Mouse (Mus musculus): ENCODE measurements at regions not wholly inside any gene's neighbourhood (a gene's known extent, or its start where the extent isn't known, plus 50 kb on each side); places are given as distances from the start of the nearest gene placed in this dataset.

GRCm38 (mm10) chr8:103317149-103317725 lies 531.8 kb upstream of the Cdh11 start:
- Histone ChIP-seq H3K36me3 (replicated peaks; ENCODE audit: control insufficient read depth, insufficient read depth) (no peaks in the 10 kb centered on the region), H3K4me2 (replicated peaks) (no peak overlapping the region), H3K27ac (no peak overlapping the region), H3K4me3 (replicated peaks; ENCODE audit: low read length) (no peak overlapping the region), H3K9me3 (ENCODE audit: control insufficient read depth, low read length) (no peaks in the 10 kb centered on the region), H3K27me3 (ENCODE audit: control insufficient read depth, insufficient read depth, low read length) (0 out of 2 replicates have a peak, but pooled peaks cover 9% of the 10 kb centered on the region), H3K9ac (no peak overlapping the region), H3K4me1 (replicated peaks; ENCODE audit: control insufficient read depth, insufficient read depth, low read length) (no peaks in the 10 kb centered on the region)
- 91% methylated on average over 2 of the region's 2 CpGs for whole genome bisulfite sequencing
- ATAC-seq (ENCODE audit: low FRiP score), result no peak
- no peak for DNase-seq (ENCODE audit: low spot score)

DNA sequence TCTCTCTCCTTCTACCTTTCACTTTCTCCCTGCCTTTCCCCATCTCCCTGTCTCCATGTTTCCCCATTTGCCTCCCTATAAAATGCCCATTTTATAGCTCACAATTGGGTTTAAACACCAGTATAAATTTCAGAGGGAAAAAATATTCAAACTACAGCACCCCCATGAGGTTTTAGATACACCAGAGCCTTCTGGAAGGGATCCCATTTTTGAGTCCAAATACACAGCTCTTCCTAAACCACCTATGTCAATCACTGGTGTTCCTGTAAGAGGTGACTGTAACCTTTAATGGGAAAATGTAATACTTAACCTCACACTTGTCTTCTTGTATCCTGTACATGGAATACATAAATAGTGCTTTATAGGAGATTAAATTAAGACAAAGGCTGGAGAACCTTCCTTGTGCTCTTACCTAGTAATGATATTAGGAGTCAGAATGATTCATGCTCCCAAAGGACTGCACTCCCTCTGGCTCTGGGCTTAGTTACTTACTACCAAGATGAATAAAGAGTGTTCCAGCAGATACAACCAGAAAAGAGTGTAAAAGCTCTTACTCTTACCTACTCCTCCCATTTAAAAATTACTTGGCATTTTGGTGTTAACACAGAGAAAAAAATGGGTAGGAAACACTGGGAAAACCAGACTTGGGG lies 538.7 kb upstream of the Cdh11 start:
- Histone ChIP-seq H3K27me3 (ENCODE audit: control insufficient read depth, insufficient read depth, low read length) (no peaks in the 10 kb centered on the region), H3K36me3 (replicated peaks; ENCODE audit: control insufficient read depth, insufficient read depth) (no peaks in the 10 kb centered on the region), H3K27ac (no peak overlapping the region), H3K9ac (no peak overlapping the region), H3K4me1 (replicated peaks; ENCODE audit: control insufficient read depth, insufficient read depth, low read length) (no peaks in the 10 kb centered on the region), H3K4me3 (replicated peaks; ENCODE audit: low read length) (no peak overlapping the region), H3K4me2 (replicated peaks) (no peak overlapping the region), H3K9me3 (ENCODE audit: control insufficient read depth, low read length) (no peaks in the 10 kb centered on the region)
- DNase-seq (ENCODE audit: low spot score) (no peak), ATAC-seq (ENCODE audit: low FRiP score) (no peak)

DNA sequence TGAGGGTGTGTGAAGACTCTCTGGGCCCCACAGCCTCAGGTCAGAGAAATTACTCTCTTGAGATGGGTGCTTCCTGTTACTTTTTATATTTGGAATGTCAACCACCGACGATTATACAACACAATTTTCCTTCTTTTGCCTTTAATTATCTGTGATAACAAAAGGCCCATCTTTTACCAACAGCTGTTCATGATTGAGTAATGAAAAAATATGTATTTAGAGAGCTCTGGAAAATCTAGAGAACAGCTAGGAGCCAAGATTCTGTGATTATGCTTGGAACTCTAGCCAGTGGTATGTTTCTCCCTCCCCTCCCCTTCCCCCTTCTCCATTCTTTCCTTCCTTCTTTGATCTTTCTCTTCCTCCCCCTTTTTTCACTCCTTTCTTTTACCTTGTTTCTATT lies 546.0 kb upstream of the Cdh11 start:
- ATAC-seq (ENCODE audit: low FRiP score), result no peak
- Histone ChIP-seq H3K9me3 (ENCODE audit: control insufficient read depth, low read length) (no peaks in the 10 kb centered on the region), H3K4me2 (replicated peaks) (no peak overlapping the region), H3K27ac (no peak overlapping the region), H3K27me3 (ENCODE audit: control insufficient read depth, insufficient read depth, low read length) (no peaks in the 10 kb centered on the region), H3K4me3 (replicated peaks; ENCODE audit: low read length) (no peak overlapping the region), H3K4me1 (replicated peaks; ENCODE audit: control insufficient read depth, insufficient read depth, low read length) (no peaks in the 10 kb centered on the region), H3K9ac (no peak overlapping the region), H3K36me3 (replicated peaks; ENCODE audit: control insufficient read depth, insufficient read depth) (no peaks in the 10 kb centered on the region)
- DNase-seq (ENCODE audit: low spot score), result no peak
- 86% methylated on average over 2 of the region's 2 CpGs for WGBS

GRCm38 (mm10) chr8:103337314-103337713 lies 551.9 kb upstream of the Cdh11 start:
- Histone ChIP-seq H3K27me3 (ENCODE audit: control insufficient read depth, insufficient read depth, low read length) (no peaks in the 10 kb centered on the region), H3K36me3 (replicated peaks; ENCODE audit: control insufficient read depth, insufficient read depth) (no peaks in the 10 kb centered on the region), H3K4me3 (replicated peaks; ENCODE audit: low read length) (no peak overlapping the region), H3K9ac (no peak overlapping the region), H3K27ac (no peak overlapping the region), H3K9me3 (ENCODE audit: control insufficient read depth, low read length) (no peaks in the 10 kb centered on the region), H3K4me1 (replicated peaks; ENCODE audit: control insufficient read depth, insufficient read depth, low read length) (no peaks in the 10 kb centered on the region), H3K4me2 (replicated peaks) (no peak overlapping the region)
- WGBS, result 84% methylated on average over 3 of the region's 3 CpGs
- ATAC-seq (ENCODE audit: low FRiP score) (no peak), DNase-seq (ENCODE audit: low spot score) (no peak)

DNA sequence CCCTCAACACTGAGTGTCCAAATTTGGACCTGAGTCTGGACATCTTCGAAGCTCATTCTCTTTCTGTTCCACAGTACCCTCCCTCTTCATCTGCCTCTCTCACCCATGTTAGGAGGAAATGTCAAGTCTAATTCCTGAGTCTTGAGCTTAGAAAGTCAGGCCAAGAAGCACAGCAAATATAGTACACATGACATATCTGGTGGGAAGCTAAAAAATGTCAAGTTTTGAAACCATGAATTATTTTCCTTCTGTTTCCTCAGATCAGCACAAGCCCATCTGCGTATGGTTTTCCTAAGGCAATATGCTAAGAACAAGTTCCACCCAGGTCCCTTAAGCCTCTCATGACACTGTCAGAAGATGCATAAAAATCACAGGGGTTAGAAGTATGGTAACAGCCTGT lies 553.6 kb upstream of the Cdh11 start:
- H3K4me3 ChIP-seq (replicated peaks; ENCODE audit: low read length), result no peak overlapping the region
- H3K27ac ChIP-seq, result no peak overlapping the region
- DNase-seq (ENCODE audit: low spot score) (no peak), ATAC-seq (ENCODE audit: low FRiP score) (no peak)
- no peaks in the 10 kb centered on the region for H3K27me3 ChIP-seq (ENCODE audit: control insufficient read depth, insufficient read depth, low read length)
- 91% methylated on average over 2 of the region's 2 CpGs for WGBS
- H3K4me2 ChIP-seq (replicated peaks), result no peak overlapping the region
- no peak overlapping the region for H3K9ac ChIP-seq
- no peaks in the 10 kb centered on the region for H3K36me3 ChIP-seq (replicated peaks; ENCODE audit: control insufficient read depth, insufficient read depth)
- no peaks in the 10 kb centered on the region for H3K4me1 ChIP-seq (replicated peaks; ENCODE audit: control insufficient read depth, insufficient read depth, low read length)
- H3K9me3 ChIP-seq (ENCODE audit: control insufficient read depth, low read length), result no peaks in the 10 kb centered on the region

- Histone ChIP-seq H3K4me3 (replicated peaks; ENCODE audit: low read length) (no peak overlapping the region), H3K9me3 (ENCODE audit: control insufficient read depth, low read length) (no peaks in the 10 kb centered on the region), H3K9ac (no peak overlapping the region), H3K27me3 (ENCODE audit: control insufficient read depth, insufficient read depth, low read length) (no peaks in the 10 kb centered on the region), H3K4me2 (replicated peaks) (no peak overlapping the region), H3K36me3 (replicated peaks; ENCODE audit: control insufficient read depth, insufficient read depth) (no peaks in the 10 kb centered on the region), H3K27ac (no peak overlapping the region), H3K4me1 (replicated peaks; ENCODE audit: control insufficient read depth, insufficient read depth, low read length) (no peaks in the 10 kb centered on the region)
- 94% methylated on average over 5 of the region's 5 CpGs for WGBS
- no peak for DNase-seq (ENCODE audit: low spot score)
- no peak for ATAC-seq (ENCODE audit: low FRiP score)
These were observed 554.5 kb upstream of the Cdh11 start for GRCm38 (mm10) chr8:103339951-103340350.

DNA sequence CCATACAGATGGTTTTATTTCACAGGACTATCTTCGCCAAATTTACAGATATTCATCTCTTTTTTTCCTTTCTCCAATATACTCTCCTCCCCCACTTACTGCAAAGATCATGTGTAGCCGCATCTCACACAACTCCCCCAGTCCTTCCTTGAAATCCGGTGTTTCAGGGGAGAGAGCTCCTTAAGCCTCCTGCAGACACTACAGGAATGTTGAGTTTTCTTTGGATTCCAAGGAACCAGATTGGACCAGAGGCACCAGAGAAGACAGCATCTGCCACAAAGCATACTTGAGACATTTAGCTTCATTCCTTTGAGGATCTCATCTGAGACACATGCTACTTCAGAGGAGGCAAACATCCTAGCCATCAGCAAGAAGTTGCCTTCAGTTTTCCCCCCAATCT lies 558.4 kb upstream of the Cdh11 start:
- Histone ChIP-seq H3K9me3 (ENCODE audit: control insufficient read depth, low read length) (no peaks in the 10 kb centered on the region), H3K27me3 (ENCODE audit: control insufficient read depth, insufficient read depth, low read length) (no peaks in the 10 kb centered on the region), H3K4me2 (replicated peaks) (no peak overlapping the region), H3K9ac (no peak overlapping the region), H3K4me3 (replicated peaks; ENCODE audit: low read length) (no peak overlapping the region), H3K4me1 (replicated peaks; ENCODE audit: control insufficient read depth, insufficient read depth, low read length) (no peaks in the 10 kb centered on the region), H3K36me3 (replicated peaks; ENCODE audit: control insufficient read depth, insufficient read depth) (no peaks in the 10 kb centered on the region), H3K27ac (no peak overlapping the region)
- no peak for DNase-seq (ENCODE audit: low spot score)
- ATAC-seq (ENCODE audit: low FRiP score), result no peak
- 94% methylated on average over 3 of the region's 3 CpGs for WGBS

GRCm38 (mm10) chr8:103344871-103345270 lies 559.4 kb upstream of the Cdh11 start:
- Histone ChIP-seq H3K9me3 (ENCODE audit: control insufficient read depth, low read length) (no peaks in the 10 kb centered on the region), H3K9ac (no peak overlapping the region), H3K36me3 (replicated peaks; ENCODE audit: control insufficient read depth, insufficient read depth) (no peaks in the 10 kb centered on the region), H3K4me1 (replicated peaks; ENCODE audit: control insufficient read depth, insufficient read depth, low read length) (no peaks in the 10 kb centered on the region), H3K4me2 (replicated peaks) (no peak overlapping the region), H3K4me3 (replicated peaks; ENCODE audit: low read length) (no peak overlapping the region), H3K27ac (no peak overlapping the region), H3K27me3 (ENCODE audit: control insufficient read depth, insufficient read depth, low read length) (no peaks in the 10 kb centered on the region)
- ATAC-seq (ENCODE audit: low FRiP score) (no peak), DNase-seq (ENCODE audit: low spot score) (no peak)
- WGBS, result 94% methylated on average over 2 of the region's 2 CpGs

- 67% methylated on average over 7 of the region's 7 CpGs for WGBS
- Histone ChIP-seq H3K4me2 (replicated peaks) (no peak overlapping the region), H3K4me3 (replicated peaks; ENCODE audit: low read length) (no peak overlapping the region), H3K27ac (no peak overlapping the region), H3K27me3 (ENCODE audit: control insufficient read depth, insufficient read depth, low read length) (no peaks in the 10 kb centered on the region), H3K4me1 (replicated peaks; ENCODE audit: control insufficient read depth, insufficient read depth, low read length) (no peaks in the 10 kb centered on the region), H3K9me3 (ENCODE audit: control insufficient read depth, low read length) (no peaks in the 10 kb centered on the region), H3K36me3 (replicated peaks; ENCODE audit: control insufficient read depth, insufficient read depth) (no peaks in the 10 kb centered on the region), H3K9ac (no peak overlapping the region)
- ATAC-seq (ENCODE audit: low FRiP score), result no peak
- DNase-seq (ENCODE audit: low spot score), result no peak
These were observed 561.9 kb upstream of the Cdh11 start for GRCm38 (mm10) chr8:103347158-103347871.

All from hindbrain, embryonic 14.5 days (tissue).